Mouse (Mus musculus): ENCODE data around the gene Atmin. TPM values are rescaled to one million over a fixed set of nuclear protein-coding genes. Genes with fewer than 3 reads are reported as not detected.

Atmin gene
- total RNA-seq, 1 experiment, result 19.9 TPM

DNA sequence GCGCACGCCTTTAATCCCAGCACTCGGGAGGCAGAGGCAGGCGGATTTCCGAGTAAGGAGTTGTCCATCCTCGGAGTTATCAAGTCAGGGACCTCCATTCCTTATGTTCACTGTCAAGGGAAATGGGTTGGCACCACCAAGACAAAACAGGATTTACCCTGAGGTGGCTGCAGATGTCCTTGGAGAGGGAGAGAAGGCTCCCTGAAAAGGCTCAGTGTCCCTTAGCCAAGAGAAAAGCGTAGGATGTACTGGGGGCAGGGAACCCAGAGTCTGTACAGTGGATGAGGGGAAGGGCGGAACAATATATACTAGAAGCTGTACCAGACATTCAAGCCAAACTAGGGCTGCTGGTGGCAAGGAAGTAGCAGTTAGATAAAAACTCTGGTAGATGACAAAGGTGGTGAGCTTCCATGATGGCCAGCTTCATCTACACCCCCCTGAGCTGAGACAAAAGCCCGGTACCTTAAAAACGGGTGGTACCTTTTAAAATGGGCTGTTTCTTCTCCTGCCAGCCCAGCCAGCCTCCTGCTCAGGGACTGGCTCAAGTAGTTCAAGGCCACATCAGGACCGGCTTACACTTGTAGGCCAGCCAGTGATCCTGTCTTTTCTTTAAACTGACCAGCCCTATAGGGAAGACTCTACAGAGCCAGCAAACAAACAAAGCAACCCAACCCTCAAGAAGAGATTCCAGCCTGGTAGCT lies 51.0 kb downstream of the Atmin start:
- in situ Hi-C loops (cut with MboI; ENCODE audit: low sequenced_read_pairs in 2 of 2, unreplicated experiment in 2 of 2), result no loop called here
- Histone ChIP-seq H3K27ac (ENCODE audit: insufficient read depth, low read depth, low read length, poor library complexity, severe bottlenecking) (no peak overlapping the region; the same call in 1 of the 2 replicates), H3K9me3 (ENCODE audit: control insufficient read depth, insufficient read depth, low read depth, low read length) (no peaks in the 10 kb centered on the region), H3K9ac (ENCODE audit: insufficient read depth, low read depth, low read length, poor library complexity, severe bottlenecking) (0 out of 2 replicates have a peak overlapping the region, but pooled peaks have one; percentile 28), H3K4me3 (ENCODE audit: insufficient read depth in 1 of 2, low read depth in 1 of 2, low read length in 2 of 2, poor library complexity in 1 of 2, severe bottlenecking in 1 of 2) (peak overlapping the region; percentile 31 to 77; a peak in 3 of 4 replicates), H3K4me1 (ENCODE audit: control insufficient read depth in 2 of 2, insufficient read depth in 2 of 2, low read length in 2 of 2, poor library complexity in 1 of 2) (peaks cover 3 to 7% of the 10 kb centered on the region in 2 experiments; a peak in 3 of 4 replicates), H3K36me3 (ENCODE audit: control insufficient read depth, insufficient read depth, low read length, poor library complexity, severe bottlenecking) (peaks cover 6% of the 10 kb centered on the region; the same call in 1 of the 2 replicates)
- no peak for TF ChIP-seq CHD2 (IDR thresholded peaks at IDR 0.05; ENCODE audit: low read depth, low read length)
- TF ChIP-seq HCFC1 (IDR thresholded peaks at IDR 0.05; ENCODE audit: borderline replicate concordance, insufficient read depth, low read length), result no peak
- no peak for DNase-seq (ENCODE audit: low read depth, low spot score)

Other genes with a start within 250 kb of the Atmin start
- gene Cdyl2, start 210.4 kb upstream of the Atmin start, total RNA-seq (2012; rRNA removed), result 37.3 and 50.7 TPM in 2 replicates
- gene Cmc2, start 21.9 kb upstream of the Atmin start, total RNA-seq (2012; rRNA removed), result 24.4 and 33.4 TPM in 2 replicates
- gene Cenpn, start 21.7 kb upstream of the Atmin start, total RNA-seq (2012; rRNA removed), result 27.1 and 30.2 TPM in 2 replicates
- gene 1700030J22Rik, start 35.6 kb downstream of the Atmin start, total RNA-seq (2012; rRNA removed), result 1.1 and 1.3 TPM in 2 replicates
- gene Gcsh, start 50.1 kb downstream of the Atmin start, total RNA-seq (2012; rRNA removed), result 134 and 195 TPM in 2 replicates
- 1.5 TPM in 2 replicates for gene Pkd1l2, start 139.1 kb downstream of the Atmin start, total RNA-seq (2012; rRNA removed)
- gene Bco1, start 152.5 kb downstream of the Atmin start, total RNA-seq (2012; rRNA removed), result 0.09 and 0.11 TPM in 2 replicates
- gene Gan, start 214.7 kb downstream of the Atmin start, total RNA-seq (2012; rRNA removed), result 6.7 and 7.9 TPM in 2 replicates